Mouse (Mus musculus) retina, adult 2 months (tissue): ENCODE measurements around the gene F2rl2.

Source experiments
- DNase-seq: peaks from one replicate; pipeline ENCODE4 v3.0.0-alpha.2; 2012; ENCODE audit warnings: low read depth, low spot score

F2rl2 gene

DNA sequence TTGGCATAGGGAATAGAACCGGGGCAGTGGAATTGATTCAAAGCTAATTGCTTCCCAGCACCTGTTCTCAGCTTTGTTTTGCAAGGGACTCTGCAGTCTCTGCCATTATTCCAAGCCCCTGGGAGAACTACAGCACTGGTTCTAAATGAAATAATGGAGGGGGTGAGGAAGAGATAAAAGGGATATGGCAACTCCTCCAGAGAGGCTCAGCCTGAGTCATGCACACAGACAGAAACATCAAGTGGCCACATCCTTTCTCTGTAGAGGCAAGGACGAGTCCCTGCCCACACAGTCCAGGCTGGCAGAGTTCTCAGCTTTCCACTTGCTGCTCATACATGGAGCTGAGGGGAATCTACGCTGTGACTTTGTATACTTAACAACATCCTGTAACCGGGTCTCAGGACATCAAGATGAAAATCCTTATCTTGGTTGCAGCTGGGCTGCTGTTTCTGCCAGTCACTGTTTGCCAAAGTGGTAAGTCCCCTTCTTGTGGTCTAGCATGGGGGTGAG lies at the start of gene F2rl2:
Gene F2rl2 (plus strand): TSS at position 200 of the 510 bp plus-strand sequence.
- no peak for DNase-seq

DNA sequence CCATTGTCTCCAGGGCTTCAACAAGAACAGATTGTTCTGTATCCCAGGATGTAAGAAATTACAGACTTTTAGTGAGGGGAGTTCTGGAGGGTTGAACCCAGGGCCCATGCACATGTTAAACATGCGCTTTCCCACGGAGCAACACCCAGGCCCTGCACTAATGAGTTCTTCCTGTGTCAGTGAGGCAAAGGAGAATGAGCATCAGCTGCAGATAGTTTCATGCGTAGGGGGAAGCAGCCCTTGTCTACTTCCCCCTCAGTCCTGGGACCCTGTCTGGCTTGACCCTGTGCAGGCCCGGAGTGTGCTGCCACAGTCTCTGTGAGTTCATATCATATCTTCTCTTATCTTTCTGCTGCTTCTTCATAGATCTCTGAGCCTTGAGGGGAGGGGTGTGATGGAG lies 49.4 kb upstream of the F2rl2 start:
- DNase-seq = no peak

DNA sequence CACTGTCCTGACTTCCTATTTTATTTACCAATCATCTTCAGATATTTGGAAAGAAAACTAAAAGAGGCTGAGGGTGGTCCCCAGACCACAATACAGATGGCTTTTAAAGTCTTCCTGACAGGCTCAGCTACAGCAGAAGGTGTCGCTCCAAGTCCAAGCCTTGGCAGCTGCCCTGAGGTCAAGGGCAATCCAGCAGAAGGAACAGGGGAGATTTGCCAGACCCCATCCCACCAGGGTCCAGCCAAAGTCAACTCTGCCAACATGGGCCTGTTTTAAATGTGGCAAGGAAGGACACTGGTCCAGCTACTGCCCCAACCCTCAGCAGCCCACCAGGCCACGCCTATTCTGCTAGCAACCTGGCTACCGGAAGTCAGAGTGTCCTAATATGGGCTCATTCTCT lies 46.7 kb upstream of the F2rl2 start:
- DNase-seq = no peak

DNA sequence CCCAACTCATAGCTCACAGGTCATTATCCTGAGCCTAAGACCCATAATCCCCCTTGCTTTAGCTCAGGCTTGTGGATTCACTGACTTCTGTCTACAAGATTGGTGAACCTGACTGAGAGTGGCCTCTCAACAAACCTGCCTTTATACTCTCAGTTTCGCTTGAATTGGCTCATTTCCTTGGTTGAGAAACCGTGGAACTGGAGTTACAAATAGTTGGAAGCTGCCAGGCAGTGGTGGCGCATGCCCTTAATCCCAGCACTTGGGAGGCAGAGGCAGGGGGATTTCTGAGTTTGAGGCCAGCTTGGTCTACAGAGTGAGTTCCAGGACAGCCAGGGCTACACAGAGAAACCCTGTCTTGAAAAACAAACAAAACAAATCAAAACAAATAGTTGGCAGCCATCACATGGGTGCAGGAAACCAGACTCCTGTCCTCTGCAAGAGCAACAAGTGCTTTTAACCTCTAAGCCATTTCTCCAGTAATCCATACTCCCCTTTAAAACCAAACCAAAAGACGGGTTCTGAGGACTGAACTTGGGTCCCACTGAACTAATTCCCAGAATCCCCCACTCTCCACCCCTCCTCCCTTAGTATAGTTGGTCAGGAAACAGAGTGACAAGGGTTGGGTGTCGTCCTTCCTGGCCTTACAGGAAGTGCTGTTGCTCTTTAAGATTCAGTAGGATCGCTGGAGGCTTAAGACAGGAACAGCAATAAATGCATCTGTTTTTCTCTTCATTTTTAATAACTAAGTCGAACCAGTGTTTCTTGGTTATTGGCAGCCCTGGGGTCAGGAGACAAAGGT lies 44.6 kb upstream of the F2rl2 start:
- DNase-seq = no peak

DNA sequence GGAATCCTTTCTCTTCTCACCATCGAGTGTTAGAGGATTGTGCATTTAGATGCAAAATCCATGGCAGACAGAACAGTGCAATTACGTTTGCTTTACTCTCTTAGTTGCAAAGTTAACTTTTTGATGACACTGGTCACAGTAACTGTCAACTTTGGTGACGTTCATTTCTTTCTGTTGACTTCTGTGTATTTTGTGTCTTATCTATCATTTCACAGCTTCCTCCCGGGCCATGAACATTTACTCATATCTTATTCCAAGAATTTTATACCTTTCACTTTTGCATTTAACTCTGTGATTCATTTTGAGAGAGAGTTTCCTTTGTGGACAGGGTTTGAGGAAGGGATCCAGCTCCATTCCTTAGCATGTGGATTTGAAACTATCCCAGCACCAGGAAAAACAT lies 43.0 kb upstream of the F2rl2 start:
- no peak for DNase-seq

DNA sequence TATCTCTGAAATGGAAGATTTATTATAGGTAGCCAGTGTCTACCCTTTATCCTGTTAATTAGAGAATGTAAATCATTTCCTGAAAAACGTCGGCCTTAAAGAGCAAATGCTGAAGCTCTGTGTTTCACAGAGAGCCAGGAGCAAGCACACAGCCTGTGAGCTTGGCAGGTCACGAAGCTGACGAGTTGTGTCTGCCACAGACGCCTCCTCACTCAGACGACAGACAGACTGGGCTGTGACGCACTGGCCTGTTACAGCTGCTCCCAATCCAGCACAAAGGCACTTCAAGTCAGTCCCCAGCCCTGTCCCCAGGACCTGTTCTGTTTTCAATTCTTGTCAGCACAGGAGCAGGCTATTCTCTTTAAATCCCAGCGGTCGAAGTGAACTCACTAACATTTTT lies 41.4 kb upstream of the F2rl2 start:
- DNase-seq = no peak

DNA sequence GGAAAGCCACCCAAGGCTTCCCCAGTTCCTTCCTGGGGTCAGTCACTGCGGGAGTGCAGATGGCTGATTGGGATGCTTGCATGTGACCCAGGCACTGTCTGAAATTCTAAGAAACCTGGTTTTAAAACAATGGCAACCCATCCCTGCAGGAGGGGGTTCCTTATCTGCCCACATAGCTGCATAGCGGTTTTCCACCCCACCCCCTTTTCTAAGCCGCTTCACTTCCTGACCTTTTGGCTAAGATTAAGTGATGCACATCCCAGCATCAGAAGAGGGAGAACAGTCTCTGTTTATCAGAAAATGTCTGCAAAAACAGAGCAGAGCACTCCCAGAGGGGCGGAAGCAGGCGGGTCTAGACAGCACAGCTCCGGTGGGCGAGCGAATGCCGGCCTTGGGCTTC lies 39.5 kb upstream of the F2rl2 start:
- DNase-seq = no peak

DNA sequence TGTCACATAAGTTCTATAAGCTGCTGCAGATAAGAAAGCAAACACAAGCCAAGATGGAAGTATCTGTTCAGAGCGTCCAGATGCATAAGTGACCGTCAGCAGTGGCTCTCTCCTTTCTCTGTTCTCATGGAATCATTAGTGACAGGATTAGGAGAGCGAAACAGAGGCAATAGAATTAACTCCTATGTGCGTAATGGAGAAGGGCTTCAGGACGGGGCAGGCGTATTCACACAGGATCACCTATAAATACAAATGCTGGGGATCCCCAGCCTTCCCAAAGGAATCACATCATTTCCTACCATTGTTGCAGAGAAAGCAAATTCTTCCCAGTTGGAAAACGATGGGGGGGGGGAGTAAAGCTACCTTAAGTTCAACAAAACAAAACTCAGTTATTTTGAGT lies 37.2 kb upstream of the F2rl2 start:
- DNase-seq = no peak

DNA sequence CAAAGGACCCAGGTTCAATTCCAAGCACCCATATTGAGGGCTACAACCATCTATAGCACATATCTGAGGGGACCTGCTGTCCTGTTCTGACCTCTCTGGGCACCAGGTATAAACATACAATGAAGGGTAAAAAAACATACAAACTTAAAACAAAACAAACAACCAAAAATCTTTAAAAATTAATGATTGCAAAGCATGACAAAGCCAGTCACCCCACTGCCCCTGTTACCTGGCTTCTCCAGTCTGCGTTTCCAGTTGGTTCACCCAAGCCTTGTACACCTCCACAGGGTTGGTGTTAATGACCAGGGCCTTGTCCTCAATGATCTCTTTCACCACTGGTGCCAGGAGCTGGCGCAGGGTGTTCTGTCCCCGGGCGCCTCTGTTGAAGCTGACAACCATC lies 32.8 kb upstream of the F2rl2 start:
- no peak for DNase-seq

DNA sequence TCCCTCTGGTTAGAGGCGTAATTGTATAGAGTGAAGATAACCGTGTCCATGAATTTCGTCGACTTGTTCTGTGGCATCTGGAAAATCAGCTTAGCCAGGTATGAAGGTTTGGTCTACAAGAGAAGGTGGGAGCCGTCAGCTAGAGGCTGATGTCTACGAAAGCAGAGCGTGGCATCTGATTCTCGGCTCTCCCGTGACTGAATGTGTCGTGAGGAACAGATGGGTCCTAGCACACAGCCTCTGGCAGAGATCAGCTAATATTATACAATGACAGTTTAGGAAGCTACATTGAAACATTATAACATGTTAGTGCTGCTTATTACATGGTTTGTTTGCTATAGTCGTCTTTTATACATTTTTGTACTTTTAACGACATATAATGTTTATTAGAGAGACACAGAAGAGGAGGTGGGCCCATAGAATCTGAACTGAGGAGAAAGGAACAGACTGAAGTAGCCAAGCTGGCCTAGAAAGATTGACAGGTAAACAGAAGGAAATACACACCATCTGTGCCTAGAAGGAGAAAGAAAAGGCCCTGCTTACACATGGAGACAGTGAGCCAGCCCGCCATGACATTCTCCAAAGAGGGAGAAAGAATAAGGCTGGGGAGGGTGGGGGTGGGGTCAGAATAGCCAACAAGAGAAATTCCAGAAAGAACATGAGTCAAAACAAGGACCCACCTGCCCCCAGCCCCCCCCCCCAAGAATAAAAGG lies 30.9 kb upstream of the F2rl2 start:
- no peak for DNase-seq

DNA sequence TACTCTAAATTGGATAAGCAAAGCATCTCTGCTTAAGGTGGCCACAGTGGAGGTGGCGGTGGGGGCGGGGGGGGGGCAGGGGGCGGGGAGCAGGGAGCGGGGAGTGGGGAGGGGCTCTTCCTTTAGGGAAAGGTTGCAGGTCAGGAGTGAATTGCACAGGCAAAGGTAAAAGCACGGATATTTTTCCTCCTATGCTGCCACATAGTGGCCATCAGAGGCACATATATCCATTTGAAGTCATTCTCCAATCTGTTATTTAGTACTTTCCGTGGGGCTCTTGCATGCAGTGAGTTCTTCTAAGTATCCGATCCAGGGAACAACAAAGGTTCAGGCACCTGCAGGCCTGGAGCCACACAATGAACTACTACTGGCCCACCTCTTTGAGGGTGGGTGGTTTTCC lies 29.4 kb upstream of the F2rl2 start:
- no peak for DNase-seq

DNA sequence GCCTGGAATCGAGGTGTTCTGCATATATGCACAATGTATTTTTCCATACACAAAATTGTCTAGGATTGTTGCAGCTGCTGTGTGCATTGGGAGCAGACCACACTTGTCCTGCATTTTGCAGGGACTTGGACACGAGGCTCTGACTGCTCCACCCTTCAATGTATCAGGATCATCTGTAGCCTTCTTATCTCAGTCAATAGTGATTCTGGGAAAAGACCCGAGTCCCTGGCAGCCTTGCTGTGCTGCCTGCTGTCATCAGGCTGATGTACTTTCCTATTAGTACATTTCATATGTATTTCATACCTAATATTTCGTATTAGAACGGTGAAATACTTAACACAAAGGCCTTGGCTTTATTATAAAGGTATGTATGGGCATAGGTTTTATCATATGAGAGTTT lies 26.1 kb upstream of the F2rl2 start:
- no peak for DNase-seq

DNA sequence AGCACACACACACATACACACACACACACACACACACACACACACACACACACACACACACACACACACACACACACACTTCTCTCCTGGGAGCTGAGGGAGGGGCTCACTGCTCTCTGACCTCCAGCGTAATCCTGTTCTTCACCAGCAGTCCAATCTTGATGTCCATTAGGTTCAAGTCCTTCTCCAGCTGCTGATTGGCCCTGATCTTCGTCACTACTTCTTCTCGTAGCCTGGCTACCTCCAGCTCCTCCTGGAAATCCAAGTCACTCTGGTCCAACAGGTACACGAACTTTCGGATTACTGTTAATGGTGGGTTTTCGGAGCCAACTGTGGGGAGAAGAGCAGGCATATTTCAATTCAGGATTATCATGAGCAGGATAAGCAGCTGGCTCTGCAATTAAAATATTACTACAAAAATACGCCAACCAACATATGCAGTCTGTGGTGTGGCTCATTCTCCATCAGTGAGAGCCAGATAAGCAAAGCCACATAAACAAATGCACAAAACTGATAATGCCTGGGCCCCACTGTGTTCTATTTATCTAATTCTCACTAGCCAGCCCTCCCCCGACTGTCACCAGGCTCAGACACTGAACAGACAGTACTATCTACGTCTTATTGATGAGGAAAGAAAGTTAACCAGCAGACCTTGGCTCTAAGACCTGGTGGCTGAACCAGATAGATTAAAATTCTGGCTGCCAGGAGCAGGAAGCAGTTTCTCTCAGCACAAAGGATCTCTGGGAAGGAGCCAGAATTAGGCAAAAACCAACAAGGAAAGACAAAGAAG lies 25.4 kb upstream of the F2rl2 start:
- no peak for DNase-seq

DNA sequence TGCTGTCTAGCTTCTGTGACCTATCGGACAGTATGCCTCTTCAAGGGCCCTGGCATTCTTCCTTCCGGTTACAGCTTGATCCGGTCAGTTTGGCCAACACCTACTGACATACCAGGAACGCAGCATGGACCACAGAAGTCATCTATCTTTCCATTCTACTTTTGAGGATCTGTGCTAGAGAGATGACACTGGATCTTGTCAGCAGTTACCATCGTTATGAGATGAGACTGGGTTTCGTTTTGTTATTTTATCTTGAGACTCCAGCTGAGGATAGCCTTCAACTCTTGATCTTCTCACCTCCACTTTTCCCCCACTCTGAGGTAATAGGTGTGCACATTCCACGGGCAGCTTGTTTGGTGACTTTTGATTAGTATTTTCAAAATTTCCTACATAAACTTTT lies 24.3 kb upstream of the F2rl2 start:
- no peak for DNase-seq

DNA sequence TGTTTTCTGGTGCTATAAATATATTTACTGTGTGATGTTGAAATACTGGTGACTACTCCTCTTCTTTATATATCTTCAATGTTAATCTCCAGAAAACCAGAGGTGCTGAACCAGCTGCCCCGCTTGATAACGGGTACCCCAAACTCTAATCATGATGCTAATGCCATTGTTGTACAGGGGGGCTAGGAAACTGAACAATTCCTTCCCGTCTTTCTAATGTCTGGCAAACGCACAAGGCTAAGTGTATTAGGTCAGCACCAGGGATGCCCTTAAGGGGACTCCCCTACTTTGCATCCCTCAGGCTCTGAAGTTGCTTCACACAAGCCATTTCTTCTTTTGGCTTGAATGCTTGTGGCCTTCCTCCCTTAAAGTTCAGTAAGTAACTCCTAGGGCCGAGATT lies 17.6 kb upstream of the F2rl2 start:
- no peak for DNase-seq

DNA sequence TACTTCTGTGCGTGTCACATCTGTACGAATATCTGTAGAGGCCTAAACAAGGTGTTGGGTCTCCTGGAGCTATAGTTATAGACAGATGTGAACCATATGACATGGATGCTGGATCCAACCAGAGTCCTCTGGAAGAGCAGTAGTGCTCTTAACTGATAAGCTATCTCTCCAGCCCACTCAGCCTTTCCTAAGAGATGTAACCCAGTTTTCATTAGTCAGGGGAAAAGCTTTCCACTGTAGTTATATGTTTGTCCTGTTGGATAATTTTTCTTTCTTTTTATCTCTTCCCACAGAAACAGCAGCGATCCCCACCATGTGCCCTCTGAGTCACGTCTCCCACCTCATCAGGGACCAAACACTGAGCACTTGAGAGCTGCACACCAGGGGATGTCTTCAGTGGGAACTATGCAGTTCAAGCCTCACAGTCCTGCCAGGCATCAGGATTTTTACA lies 17.1 kb upstream of the F2rl2 start:
- no peak for DNase-seq

DNA sequence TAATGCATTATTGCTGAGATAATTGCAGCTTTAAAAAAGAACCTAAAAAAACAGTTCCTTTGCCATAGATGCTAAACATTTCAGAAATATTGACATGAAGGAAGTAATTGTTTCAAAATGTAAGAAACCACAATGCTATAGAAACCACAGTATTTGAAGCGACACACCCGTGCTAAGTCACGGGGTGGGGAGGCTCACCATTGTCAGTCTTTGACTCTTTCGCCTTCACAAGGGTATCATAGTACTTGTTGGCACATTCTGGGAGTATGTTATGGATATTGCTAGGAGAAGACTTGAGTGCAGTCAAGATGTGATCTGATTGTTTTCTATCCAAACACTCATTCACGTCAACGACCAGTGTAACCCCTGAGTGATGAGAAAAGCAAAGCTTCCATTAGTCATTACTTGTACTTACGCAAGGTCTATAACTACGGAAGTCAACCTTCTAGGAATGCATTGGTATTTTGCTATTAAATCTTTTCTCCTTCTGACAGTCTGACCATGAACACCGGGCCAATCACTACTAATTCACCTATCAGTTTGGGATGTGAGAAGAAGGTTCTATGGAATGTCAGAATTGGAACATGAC lies 11.9 kb upstream of the F2rl2 start:
- no peak for DNase-seq

DNA sequence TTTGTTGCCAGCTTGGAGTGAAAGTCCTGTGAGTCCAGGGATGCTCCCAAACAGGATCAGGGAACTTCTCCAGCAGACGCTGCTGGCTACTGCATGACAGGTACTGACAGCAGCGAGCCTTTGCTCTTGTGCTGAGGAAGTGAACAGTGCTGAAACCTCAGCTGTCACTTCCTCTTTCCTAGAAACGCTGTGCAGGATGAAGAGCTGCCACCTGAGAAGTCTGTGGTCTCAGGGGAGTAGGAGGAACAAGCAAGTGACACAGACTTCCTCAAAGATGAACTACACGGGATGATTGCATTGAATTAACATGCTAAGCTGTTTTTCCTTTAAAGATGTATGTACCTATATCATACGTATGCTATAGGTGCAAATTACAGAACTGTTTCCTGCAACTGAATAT lies 10.9 kb upstream of the F2rl2 start:
- no peak for DNase-seq

DNA sequence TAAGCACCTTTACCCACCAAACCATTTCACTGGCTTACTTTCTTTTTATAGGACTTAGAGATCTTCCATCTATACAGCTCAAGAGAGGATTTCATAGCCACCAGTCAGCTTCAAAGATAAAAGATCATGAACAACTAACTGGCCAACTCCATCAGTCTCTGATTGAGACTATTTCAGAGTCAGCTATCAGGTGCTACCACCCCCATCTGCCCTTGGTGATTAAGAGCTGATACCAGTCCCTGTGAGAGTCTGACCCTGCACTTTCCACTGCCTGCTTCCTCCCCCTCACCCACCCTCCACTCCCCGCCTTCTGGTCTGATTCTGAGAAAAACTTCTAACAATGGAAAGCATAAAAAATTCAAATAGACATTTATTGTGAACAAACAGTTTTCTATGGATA lies 8.1 kb upstream of the F2rl2 start:
- no peak for DNase-seq

DNA sequence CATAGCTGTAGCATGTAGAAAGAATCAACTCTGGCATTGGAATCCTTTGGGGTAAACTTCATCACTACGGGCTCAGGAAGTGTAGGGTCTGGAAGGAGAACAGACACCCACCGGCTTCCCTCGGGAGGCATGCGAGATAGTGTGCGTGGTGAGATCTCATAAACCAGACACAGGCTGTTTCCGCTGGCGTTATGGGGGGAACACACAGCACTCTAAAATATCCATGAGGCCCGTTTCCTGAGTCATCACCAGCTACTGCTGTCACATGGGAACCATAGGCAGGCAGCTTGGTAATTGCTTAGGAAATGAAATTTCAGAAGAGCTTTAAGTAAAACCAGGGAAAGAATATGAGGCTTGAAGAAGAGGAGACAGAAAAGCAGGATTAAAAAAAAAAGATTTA lies 4.5 kb upstream of the F2rl2 start:
- no peak for DNase-seq

DNA sequence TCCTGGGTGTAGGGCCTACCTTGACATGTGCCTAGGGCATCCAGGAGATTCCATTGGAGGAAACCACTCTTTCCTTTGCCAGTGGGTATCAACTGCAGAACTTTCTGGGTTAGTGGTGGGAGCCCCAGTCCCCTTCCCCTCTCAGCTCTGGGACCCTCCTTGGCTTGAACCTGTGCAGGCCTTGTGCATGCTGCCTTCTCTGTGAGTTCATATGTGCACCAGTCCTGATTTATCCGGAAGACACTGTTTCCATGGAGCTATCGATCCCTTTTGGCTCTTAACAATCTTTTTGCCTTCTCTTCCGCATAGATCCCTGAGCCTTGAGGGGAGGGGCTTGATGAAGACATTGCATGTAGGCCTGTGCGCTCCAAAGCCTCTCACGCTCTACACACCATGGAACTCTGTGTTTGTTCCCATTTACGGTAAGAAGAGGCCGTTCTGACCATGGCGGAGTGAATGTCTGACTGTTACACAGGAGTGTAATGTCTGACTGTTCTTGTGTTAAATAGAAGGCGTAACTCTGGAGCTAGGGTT lies 466 bp upstream of the F2rl2 start:
- no peak for DNase-seq

DNA sequence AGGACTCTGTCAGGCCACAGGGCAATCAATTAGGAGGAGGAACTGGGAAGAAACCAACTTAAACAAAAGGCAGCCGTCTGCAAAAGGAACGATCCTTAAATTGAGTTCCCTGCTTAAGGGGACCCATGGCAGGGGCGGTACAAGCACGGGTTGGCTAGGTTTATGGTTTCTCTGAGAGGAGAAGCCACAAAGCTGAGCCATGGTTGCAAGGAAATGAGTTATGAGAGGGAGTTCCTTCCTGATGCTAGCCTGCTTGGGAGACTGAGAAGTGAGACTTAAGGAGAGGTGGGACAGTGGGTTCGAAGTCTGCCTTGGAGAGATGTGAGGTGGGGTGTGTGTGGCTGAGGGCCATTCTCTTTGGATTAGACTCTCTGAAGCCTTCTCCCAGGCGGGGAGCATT lies 1.2 kb downstream of the F2rl2 start:
- DNase-seq = no peak
